ENCODE assay signal across 23 mouse cellular contexts in the genomic region with DNA sequence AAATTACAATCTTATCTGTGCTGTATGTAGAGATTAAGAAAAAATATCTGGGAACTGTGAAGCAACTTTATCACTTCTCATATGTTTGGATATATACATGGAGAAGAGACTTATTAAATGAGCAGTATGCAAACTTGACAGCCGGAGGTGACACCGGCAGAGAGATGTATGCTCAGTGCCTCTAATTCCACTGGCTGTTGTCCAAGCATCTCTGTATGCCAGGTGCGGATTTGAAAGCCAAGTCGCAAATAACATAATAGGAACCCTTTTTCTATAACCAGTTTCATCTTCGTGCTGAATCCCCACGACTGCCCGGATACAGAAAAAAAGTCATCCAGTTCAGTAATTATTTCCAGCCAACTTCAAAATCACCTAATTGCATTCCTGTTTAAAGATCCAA. TPM values are rescaled to one million over a fixed set of nuclear protein-coding genes. Genes with fewer than 3 reads are reported as not detected.
DNase-seq lines count a peak whose midpoint lies in the region; ATAC-seq lines count a peak whose summit lies in the region.
"Had no signal": no experiment of that assay in that cellular context is flagged by ENCODE, and none has a peak within 500 bp of the region (broad histone marks: within the 10 kb centered on the region; RNA-seq: fewer than 3 reads in every experiment).

No protein-coding gene starts in this region.

- no peak overlapping the region for H3K9ac ChIP-seq in midbrain, embryonic 14.5 days (replicated peaks; ENCODE audit: low read length)
- H3K9ac ChIP-seq in midbrain, embryonic 13.5 days (replicated peaks) = no peak overlapping the region
- no peak overlapping the region for H3K9ac ChIP-seq in embryonic facial prominence, embryonic 14.5 days (ENCODE audit: low read depth, low read length)
- H3K9ac ChIP-seq: embryonic facial prominence, embryonic 15.5 days; forebrain, embryonic 15.5 days; heart, embryonic 12.5 days; liver, embryonic 15.5 days had no signal

- no peaks in the 10 kb centered on the region for H3K36me3 ChIP-seq in midbrain, embryonic 14.5 days (ENCODE audit: control insufficient read depth, insufficient read depth, low read length)
- no peaks in the 10 kb centered on the region for H3K36me3 ChIP-seq in midbrain, embryonic 13.5 days
- H3K36me3 ChIP-seq in embryonic facial prominence, embryonic 14.5 days (ENCODE audit: control insufficient read depth, insufficient read depth, low read length) = no peaks in the 10 kb centered on the region
- H3K36me3 ChIP-seq: embryonic facial prominence, embryonic 15.5 days; forebrain, embryonic 15.5 days; heart, embryonic 12.5 days; hindbrain, embryonic 10.5 days; limb, embryonic 10.5 days; liver, embryonic 15.5 days had no signal

- 82% methylated on average over 7 of the region's 7 CpGs for WGBS in midbrain, embryonic 14.5 days
- 81% methylated on average over 7 of the region's 7 CpGs for WGBS in midbrain, embryonic 13.5 days
- WGBS in embryonic facial prominence, embryonic 14.5 days = 39% methylated on average over 7 of the region's 7 CpGs

- no peak for DNase-seq in cerebellum, postnatal 4 days (ENCODE audit: low spot score in 2 of 2)
- peak; percentile 24 for DNase-seq in midbrain, embryonic 14.5 days
- peak; percentile 63 for DNase-seq in cerebellum, adult 9-10 months
- peak; percentile 48 for DNase-seq in embryonic facial prominence, embryonic 14.5 days (ENCODE audit: low spot score)
- DNase-seq in urinary bladder, postnatal 14 days (ENCODE audit: low spot score) = no peak
- no peak for DNase-seq in heart, adult 8-10 months (ENCODE audit: low spot score)
- DNase-seq: adrenal gland, postnatal 14 days; gastrocnemius, postnatal 14 days; heart, adult 11 months; heart, postnatal 10 days; kidney, adult 11 months; layer of hippocampus, adult 9-11 months; liver had no signal

- 0 out of 2 replicates have a peak, but pooled peaks have one; percentile 61 for ATAC-seq in cerebellum, adult (ENCODE audit: insufficient number of reproducible peaks, low FRiP score, low TSS enrichment)
- ATAC-seq in midbrain, embryonic 14.5 days (ENCODE audit: low FRiP score, low TSS enrichment) = no peak
- ATAC-seq in midbrain, embryonic 13.5 days = no peak
- ATAC-seq in embryonic facial prominence, embryonic 14.5 days (ENCODE audit: low read depth) = no peak
- ATAC-seq: forebrain, embryonic 15.5 days had no signal

- no peaks in the 10 kb centered on the region for H3K4me1 ChIP-seq in midbrain, embryonic 14.5 days (ENCODE audit: control insufficient read depth, insufficient read depth, low read length)
- 0 out of 2 replicates have a peak, but pooled peaks cover 4% of the 10 kb centered on the region for H3K4me1 ChIP-seq in midbrain, embryonic 13.5 days (replicated peaks)
- H3K4me1 ChIP-seq in embryonic facial prominence, embryonic 14.5 days (ENCODE audit: control insufficient read depth, insufficient read depth, low read length) = no peaks in the 10 kb centered on the region
- H3K4me1 ChIP-seq: embryonic facial prominence, embryonic 15.5 days; forebrain, embryonic 15.5 days; heart, embryonic 12.5 days; hindbrain, embryonic 10.5 days; limb, embryonic 10.5 days; liver, embryonic 15.5 days had no signal

- no peaks in the 10 kb centered on the region for H3K27me3 ChIP-seq in midbrain, embryonic 14.5 days (ENCODE audit: control insufficient read depth, insufficient read depth, low read length)
- H3K27me3 ChIP-seq in midbrain, embryonic 13.5 days = no peaks in the 10 kb centered on the region
- H3K27me3 ChIP-seq in embryonic facial prominence, embryonic 14.5 days (replicated peaks; ENCODE audit: control insufficient read depth, insufficient read depth, low read length) = no peaks in the 10 kb centered on the region
- H3K27me3 ChIP-seq: embryonic facial prominence, embryonic 15.5 days; forebrain, embryonic 15.5 days; heart, embryonic 12.5 days; liver, embryonic 15.5 days had no signal

- no peaks in the 10 kb centered on the region for H3K9me3 ChIP-seq in midbrain, embryonic 14.5 days (ENCODE audit: control insufficient read depth, low read length)
- no peaks in the 10 kb centered on the region for H3K9me3 ChIP-seq in midbrain, embryonic 13.5 days
- H3K9me3 ChIP-seq in embryonic facial prominence, embryonic 14.5 days (ENCODE audit: control insufficient read depth, low read length) = no peaks in the 10 kb centered on the region
- H3K9me3 ChIP-seq: embryonic facial prominence, embryonic 15.5 days; forebrain, embryonic 15.5 days; heart, embryonic 12.5 days; hindbrain, embryonic 10.5 days; limb, embryonic 10.5 days; liver, embryonic 15.5 days had no signal

- no peak overlapping the region for H3K4me3 ChIP-seq in midbrain, embryonic 14.5 days (replicated peaks; ENCODE audit: low read depth, low read length)
- no peak overlapping the region for H3K4me3 ChIP-seq in midbrain, embryonic 13.5 days (replicated peaks)
- H3K4me3 ChIP-seq in embryonic facial prominence, embryonic 14.5 days (ENCODE audit: low read depth, low read length) = no peak overlapping the region
- H3K4me3 ChIP-seq: embryonic facial prominence, embryonic 15.5 days; forebrain, embryonic 15.5 days; heart, embryonic 12.5 days; hindbrain, embryonic 10.5 days; limb, embryonic 10.5 days; liver, embryonic 15.5 days had no signal

- H3K27ac ChIP-seq in midbrain, embryonic 14.5 days (replicated peaks; ENCODE audit: low read depth, low read length) = no peak overlapping the region
- H3K27ac ChIP-seq in midbrain, embryonic 13.5 days = no peak overlapping the region
- no peak overlapping the region for H3K27ac ChIP-seq in embryonic facial prominence, embryonic 14.5 days (replicated peaks; ENCODE audit: low read depth, low read length)
- H3K27ac ChIP-seq: embryonic facial prominence, embryonic 15.5 days; forebrain, embryonic 15.5 days; hindbrain, embryonic 10.5 days; limb, embryonic 10.5 days; liver, embryonic 15.5 days; macrophage; stomach, postnatal 0 days had no signal

- H3K4me2 ChIP-seq in midbrain, embryonic 14.5 days (ENCODE audit: low read length) = no peak overlapping the region
- no peak overlapping the region for H3K4me2 ChIP-seq in midbrain, embryonic 13.5 days (replicated peaks)
- H3K4me2 ChIP-seq in embryonic facial prominence, embryonic 14.5 days (ENCODE audit: low read depth, low read length) = no peak overlapping the region
- H3K4me2 ChIP-seq: embryonic facial prominence, embryonic 15.5 days; forebrain, embryonic 15.5 days; heart, embryonic 12.5 days; liver, embryonic 15.5 days had no signal

RNA-seq across cellular contexts. Expression of a gene that starts 34.4 kb away (rescaled TPM):
- 35.9 and 45.1 TPM in 2 replicates for polyA plus RNA-seq in midbrain, embryonic 14.5 days (2014; fragmentation: Nextera tagmentation; extraction: Ambion mirVana)
- polyA plus RNA-seq in midbrain, embryonic 13.5 days (2015; fragmentation: Nextera tagmentation; extraction: Ambion mirVana) = 40.8 and 43.5 TPM in 2 replicates
- 31.0 and 31.5 TPM in 2 replicates for polyA plus RNA-seq in embryonic facial prominence, embryonic 14.5 days (2014; fragmentation: Nextera tagmentation; extraction: Ambion mirVana)
- 10 to 100 TPM; 11.6 to 15.4 (median 14.3) TPM for total RNA-seq in heart, adult 8-10 months (2022)

Comparison
In these comparisons a context has a peak if more than half of its experiments do, and no peak if none do; other contexts are left out.
1. DNase-seq: peak in midbrain, embryonic 14.5 days (single experiment), cerebellum, adult 9-10 months (single experiment) and embryonic facial prominence, embryonic 14.5 days (single experiment); none in cerebellum, postnatal 4 days (0 of 2), urinary bladder, postnatal 14 days (single experiment) and heart, adult 8-10 months (single experiment).